Mouse (Mus musculus) liver, embryonic 15.5 days (tissue): ENCODE data around the gene Akt2. TPM values are rescaled to one million over a fixed set of nuclear protein-coding genes. Genes with fewer than 3 reads are reported as not detected.
"Not testable (repeated sequence)": the region's sequence is repeated elsewhere in the genome, so short reads cannot be mapped to it uniquely, and the experiment has no call there.

Source experiments
- ATAC-seq: fragments of 200-750 bp; cut with Nextera tagmentation; 2 replicates; pipeline ENCODE4 v1.8.0; 2017; ENCODE audit warnings: moderate number of reproducible peaks, mild to moderate bottlenecking, moderate library complexity; ENCODE audit not compliant: insufficient read depth
- H3K27ac ChIP-seq: fragments of 300-500 bp; sonication (generic); replicated peaks from 2 replicates; pipeline ENCODE4 v1.5.1; 2015; ENCODE audit warnings: mild to moderate bottlenecking, inconsistent platforms
- H3K27me3 ChIP-seq: fragments of 300-500 bp; sonication (generic); 2 replicates; pipeline ENCODE4 v1.6.1; 2015; ENCODE audit warnings: mild to moderate bottlenecking, inconsistent platforms
- H3K36me3 ChIP-seq: fragments of 300-500 bp; sonication (generic); replicated peaks from 2 replicates; pipeline ENCODE4 v1.6.1; 2015; ENCODE audit warnings: moderate library complexity, mild to moderate bottlenecking, inconsistent platforms
- H3K4me1 ChIP-seq: fragments of 300-500 bp; sonication (generic); replicated peaks from 2 replicates; pipeline ENCODE4 v1.6.1; 2015; ENCODE audit warnings: inconsistent platforms
- H3K4me2 ChIP-seq: fragments of 300-500 bp; sonication (generic); 2 replicates; pipeline ENCODE4 v1.6.1; 2015; ENCODE audit warnings: moderate library complexity, mild to moderate bottlenecking, inconsistent platforms
- H3K4me3 ChIP-seq: fragments of 300-500 bp; sonication (generic); replicated peaks from 2 replicates; pipeline ENCODE4 v1.5.1; 2015; ENCODE audit warnings: mild to moderate bottlenecking, inconsistent platforms
- H3K9ac ChIP-seq: fragments of 300-500 bp; sonication (generic); 2 replicates; pipeline ENCODE4 v1.6.1; 2015; ENCODE audit warnings: moderate library complexity, mild to moderate bottlenecking, inconsistent platforms
- H3K9me3 ChIP-seq: fragments of 300-500 bp; sonication (generic); replicated peaks from 2 replicates; pipeline ENCODE4 v1.6.1; 2016; ENCODE audit warnings: inconsistent platforms
- WGBS: fragments of 180-500 bp; shearing (Covaris S2); methylation state at CpG from one replicate; pipeline ENCODE4 v1.1.7; 2015; ENCODE audit warnings: mixed read lengths; ENCODE audit not compliant: insufficient replicate concordance; 5-methylcytosine and 5-hydroxymethylcytosine counted together
- polyA plus RNA-seq: library from polyadenylated mRNA; unstranded; fragments of >200 nt; fragmentation: Nextera tagmentation; extraction: Ambion mirVana; gene quantifications from 2 replicates; pipeline ENCODE4 v1.2.1, GENCODE M21; 2015

The Akt2 gene
- polyA plus RNA-seq, 1 experiment from 2014 or later, result 26.4 TPM

GRCm38 (mm10) chr7:27622234-27622633 is 30.9 kb downstream of the Akt2 start:
- no peak overlapping the region for H3K4me3 ChIP-seq
- H3K27ac ChIP-seq, result no peak overlapping the region
- 50% methylated on average over 1 of the region's 1 CpGs for WGBS
- no peak overlapping the region for H3K4me2 ChIP-seq
- H3K9me3 ChIP-seq, result no peaks in the 10 kb centered on the region
- no peaks in the 10 kb centered on the region for H3K4me1 ChIP-seq
- peaks cover 94% of the 10 kb centered on the region for H3K36me3 ChIP-seq
- no peaks in the 10 kb centered on the region for H3K27me3 ChIP-seq
- H3K9ac ChIP-seq, result no peak overlapping the region
- ATAC-seq, result no peak

GRCm38 (mm10) chr7:27624967-27625366 is 33.6 kb downstream of the Akt2 start:
- Histone ChIP-seq H3K4me1 (no peaks in the 10 kb centered on the region), H3K27ac (no peak overlapping the region), H3K9ac (no peak overlapping the region), H3K4me3 (no peak overlapping the region), H3K36me3 (peaks cover 93% of the 10 kb centered on the region), H3K27me3 (no peaks in the 10 kb centered on the region), H3K4me2 (no peak overlapping the region), H3K9me3 (no peaks in the 10 kb centered on the region)
- no peak for ATAC-seq

GRCm38 (mm10) chr7:27627707-27628106 is 36.4 kb downstream of the Akt2 start:
- Histone ChIP-seq H3K9me3 (no peaks in the 10 kb centered on the region), H3K36me3 (peaks cover 86% of the 10 kb centered on the region), H3K27ac (no peak overlapping the region), H3K9ac (no peak overlapping the region), H3K4me3 (no peak overlapping the region), H3K27me3 (no peaks in the 10 kb centered on the region), H3K4me1 (no peaks in the 10 kb centered on the region), H3K4me2 (no peak overlapping the region)
- ATAC-seq, result no peak
- WGBS, result 75% methylated on average over 7 of the region's 7 CpGs

- Histone ChIP-seq H3K4me1 (no peaks in the 10 kb centered on the region), H3K9me3 (no peaks in the 10 kb centered on the region), H3K27ac (no peak overlapping the region), H3K4me2 (no peak overlapping the region), H3K9ac (no peak overlapping the region), H3K27me3 (no peaks in the 10 kb centered on the region), H3K4me3 (no peak overlapping the region), H3K36me3 (peaks cover 86% of the 10 kb centered on the region)
- 79% methylated on average over 6 of the region's 6 CpGs for WGBS
- no peak for ATAC-seq
Measured at GRCm38 (mm10) chr7:27628190-27628589, 36.8 kb downstream of the Akt2 start.

GRCm38 (mm10) chr7:27628816-27629215 is 37.5 kb downstream of the Akt2 start:
- H3K27ac ChIP-seq, H3K4me1 ChIP-seq, ATAC-seq, H3K4me2 ChIP-seq, H3K9ac ChIP-seq, H3K9me3 ChIP-seq, H3K27me3 ChIP-seq, H3K4me3 ChIP-seq: not testable (repeated sequence)
- H3K36me3 ChIP-seq, result peaks cover 85% of the 10 kb centered on the region
- WGBS, result 84% methylated on average over 7 of the region's 7 CpGs

- ATAC-seq, result no peak
- H3K9ac ChIP-seq, result no peak overlapping the region
- H3K4me1 ChIP-seq, result no peaks in the 10 kb centered on the region
- H3K4me3 ChIP-seq, result no peak overlapping the region
- H3K27me3 ChIP-seq, result no peaks in the 10 kb centered on the region
- H3K36me3 ChIP-seq, result peaks cover 86% of the 10 kb centered on the region
- no peaks in the 10 kb centered on the region for H3K9me3 ChIP-seq
- no peak overlapping the region for H3K4me2 ChIP-seq
- H3K27ac ChIP-seq, result no peak overlapping the region
- WGBS, result 82% methylated on average over 4 of the region's 4 CpGs
Measured at GRCm38 (mm10) chr7:27631439-27631838, 40.1 kb downstream of the Akt2 start.

GRCm38 (mm10) chr7:27633166-27633565 is 41.8 kb downstream of the Akt2 start:
- peaks cover 88% of the 10 kb centered on the region for H3K36me3 ChIP-seq

GRCm38 (mm10) chr7:27634691-27635090 is 43.3 kb downstream of the Akt2 start:
- H3K36me3 ChIP-seq, result peaks cover 73% of the 10 kb centered on the region

More at GRCm38 (mm10) chr7:27633166-27633565, 41.8 kb downstream of the Akt2 start:
- H3K27me3 ChIP-seq, result no peaks in the 10 kb centered on the region
- 82% methylated on average over 6 of the region's 6 CpGs for WGBS
- no peak overlapping the region for H3K4me2 ChIP-seq
- no peak overlapping the region for H3K9ac ChIP-seq
- ATAC-seq, result no peak
- H3K4me3 ChIP-seq, result no peak overlapping the region
- H3K27ac ChIP-seq, result no peak overlapping the region
- no peaks in the 10 kb centered on the region for H3K9me3 ChIP-seq
- no peaks in the 10 kb centered on the region for H3K4me1 ChIP-seq

GRCm38 (mm10) chr7:27635094-27635493 is 43.7 kb downstream of the Akt2 start:
- peaks cover 69% of the 10 kb centered on the region for H3K36me3 ChIP-seq
- not testable (repeated sequence) for H3K9ac ChIP-seq, H3K4me3 ChIP-seq, H3K27ac ChIP-seq, H3K4me1 ChIP-seq, H3K4me2 ChIP-seq, H3K27me3 ChIP-seq, H3K9me3 ChIP-seq, ATAC-seq
- WGBS, result 79% methylated on average over 2 of the region's 2 CpGs

More at GRCm38 (mm10) chr7:27634691-27635090, 43.3 kb downstream of the Akt2 start:
- WGBS, result 79% methylated on average over 6 of the region's 6 CpGs
- Histone ChIP-seq H3K4me1 (no peaks in the 10 kb centered on the region), H3K9me3 (no peaks in the 10 kb centered on the region), H3K9ac (no peak overlapping the region), H3K27me3 (no peaks in the 10 kb centered on the region), H3K4me3 (no peak overlapping the region), H3K4me2 (no peak overlapping the region), H3K27ac (no peak overlapping the region)
- ATAC-seq, result no peak

- Histone ChIP-seq H3K4me2 (no peak overlapping the region), H3K4me1 (no peaks in the 10 kb centered on the region), H3K9ac (no peak overlapping the region), H3K27ac (no peak overlapping the region), H3K4me3 (no peak overlapping the region), H3K36me3 (no peaks in the 10 kb centered on the region), H3K27me3 (no peaks in the 10 kb centered on the region), H3K9me3 (no peaks in the 10 kb centered on the region)
- no peak for ATAC-seq
- WGBS, result 19% methylated on average over 1 of the region's 1 CpGs
Measured at GRCm38 (mm10) chr7:27644471-27644870, 53.1 kb downstream of the Akt2 start.

GRCm38 (mm10) chr7:27646516-27646915 is 55.2 kb downstream of the Akt2 start:
- Histone ChIP-seq H3K9me3 (no peaks in the 10 kb centered on the region), H3K27ac (no peak overlapping the region), H3K4me1 (peaks cover 7% of the 10 kb centered on the region; the same call in 1 of the 2 replicates), H3K9ac (no peak overlapping the region), H3K36me3 (no peaks in the 10 kb centered on the region), H3K4me2 (no peak overlapping the region), H3K27me3 (peaks cover 8% of the 10 kb centered on the region), H3K4me3 (no peak overlapping the region)
- WGBS, result 66% methylated on average over 7 of the region's 7 CpGs
- ATAC-seq, result no peak

GRCm38 (mm10) chr7:27647281-27648002 is 56.1 kb downstream of the Akt2 start:
- ATAC-seq, result no peak
- peaks cover 17% of the 10 kb centered on the region for H3K27me3 ChIP-seq
- H3K4me3 ChIP-seq, result no peak overlapping the region
- H3K27ac ChIP-seq, result no peak overlapping the region
- no peaks in the 10 kb centered on the region for H3K9me3 ChIP-seq
- WGBS, result 68% methylated on average over 6 of the region's 6 CpGs
- H3K9ac ChIP-seq, result no peak overlapping the region
- no peak overlapping the region for H3K4me2 ChIP-seq
- peaks cover 7% of the 10 kb centered on the region; the same call in 1 of the 2 replicates for H3K4me1 ChIP-seq
- no peaks in the 10 kb centered on the region for H3K36me3 ChIP-seq
